Comparison of ENCODE assay signal across 7 mouse cellular contexts in the genomic region with DNA sequence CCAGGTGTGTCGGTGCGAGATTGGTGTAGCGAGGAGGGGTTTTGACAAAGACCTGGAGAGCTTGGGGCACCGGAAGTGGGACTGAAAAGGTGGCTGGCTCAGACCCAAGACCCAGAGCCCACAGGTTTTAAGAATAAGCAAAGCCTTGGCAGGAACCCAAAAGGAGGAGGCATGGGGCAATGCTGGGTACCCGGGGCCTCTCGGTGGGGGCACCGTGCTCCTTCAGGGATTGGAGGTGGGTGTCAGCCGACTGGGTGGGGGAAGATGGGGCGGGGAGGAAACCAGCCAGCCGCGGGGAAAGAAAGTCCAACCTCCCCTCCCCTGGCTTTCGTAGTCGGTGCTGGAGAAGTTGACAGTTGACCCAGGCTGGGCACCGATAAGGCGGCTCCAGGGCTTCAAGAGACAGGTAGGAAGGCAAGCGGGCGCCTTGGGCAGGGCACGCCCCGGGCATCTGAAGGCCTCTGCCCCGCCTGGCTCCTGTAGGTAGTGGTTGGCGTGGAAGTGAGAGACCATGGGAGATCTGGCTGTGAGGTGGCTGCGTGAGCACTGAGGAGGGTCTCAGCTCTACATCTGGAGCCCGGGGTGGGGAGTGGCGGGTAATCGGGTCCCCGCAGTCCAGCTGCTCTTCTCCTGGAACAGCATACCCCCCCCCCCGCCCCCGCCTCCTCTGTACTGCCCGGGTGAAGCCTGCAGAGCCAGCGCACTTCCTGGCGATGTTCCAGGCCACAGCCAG. TPM values are rescaled to one million over a fixed set of nuclear protein-coding genes. Genes with fewer than 3 reads are reported as not detected.
DNase-seq lines count a peak whose midpoint lies in the region; ATAC-seq and TF ChIP-seq lines count a peak whose summit lies in the region.

A gene (plus strand): TSS at position 324 of the 733 bp plus-strand sequence.

- no peaks in the 10 kb centered on the region for H3K79me2 ChIP-seq in liver, adult 2 months (ENCODE audit: control insufficient read depth, insufficient read depth, low read length)

- WGBS in thymus, adult 2 months: 2% methylated on average over 31 of the region's 31 CpGs
- WGBS in embryonic facial prominence, embryonic 14.5 days: 8% methylated on average over 17 of the region's 31 CpGs
- 11% methylated on average over 29 of the region's 31 CpGs for WGBS in hindbrain, embryonic 14.5 days
- WGBS in liver, adult 2 months: 16% methylated on average over 29 of the region's 31 CpGs
- WGBS in neural tube, embryonic 12.5 days: 23% methylated on average over 31 of the region's 31 CpGs

- H3K4me1 ChIP-seq in thymus, adult 2 months (replicated peaks; ENCODE audit: control insufficient read depth, insufficient read depth, low read length): peaks cover 11% of the 10 kb centered on the region
- H3K4me1 ChIP-seq in embryonic facial prominence, embryonic 14.5 days (ENCODE audit: control insufficient read depth, insufficient read depth, low read length): peaks cover 32% of the 10 kb centered on the region
- peaks cover 13% of the 10 kb centered on the region for H3K4me1 ChIP-seq in hindbrain, embryonic 14.5 days (replicated peaks; ENCODE audit: control insufficient read depth, insufficient read depth, low read length)
- H3K4me1 ChIP-seq in liver, adult 2 months (ENCODE audit: control insufficient read depth, insufficient read depth, low read length): peaks cover 25% of the 10 kb centered on the region
- peaks cover 13% of the 10 kb centered on the region for H3K4me1 ChIP-seq in neural tube, embryonic 12.5 days

- H3K4me3 ChIP-seq in thymus, adult 2 months (ENCODE audit: control insufficient read depth, insufficient read depth, low read length): peak within 1 kb of the TSS; percentile 14; the same call in 1 of the 2 replicates
- H3K4me3 ChIP-seq in embryonic facial prominence, embryonic 14.5 days (ENCODE audit: low read depth, low read length): peak within 1 kb of the TSS; percentile 38
- H3K4me3 ChIP-seq in hindbrain, embryonic 14.5 days (replicated peaks; ENCODE audit: low read length): peak within 1 kb of the TSS; percentile 15; the same call in 1 of the 2 replicates
- peak within 1 kb of the TSS; percentile 45; the same call in 1 of the 2 replicates for H3K4me3 ChIP-seq in liver, adult 2 months (ENCODE audit: insufficient read depth, low read depth, low read length)
- peak within 1 kb of the TSS; percentile 28 for H3K4me3 ChIP-seq in neural tube, embryonic 12.5 days

- peak within 1 kb of the TSS; percentile 58 for H3K9ac ChIP-seq in embryonic facial prominence, embryonic 14.5 days (ENCODE audit: low read depth, low read length)
- H3K9ac ChIP-seq in hindbrain, embryonic 14.5 days: peak within 1 kb of the TSS; percentile 40; the same call in 1 of the 2 replicates
- peak within 1 kb of the TSS; percentile 44 for H3K9ac ChIP-seq in liver, adult 2 months (ENCODE audit: low read depth, low read length)
- H3K9ac ChIP-seq in neural tube, embryonic 12.5 days: peak within 1 kb of the TSS; percentile 29

- H3K9me3 ChIP-seq in embryonic facial prominence, embryonic 14.5 days (ENCODE audit: control insufficient read depth, low read length): no peaks in the 10 kb centered on the region
- H3K9me3 ChIP-seq in hindbrain, embryonic 14.5 days (ENCODE audit: control insufficient read depth, low read length): no peaks in the 10 kb centered on the region
- H3K9me3 ChIP-seq in neural tube, embryonic 12.5 days: no peaks in the 10 kb centered on the region

- TF ChIP-seq CTCF in thymus, adult 2 months (IDR thresholded peaks at IDR 0.05; ENCODE audit: borderline replicate concordance, control insufficient read depth, extremely low read depth, insufficient read depth, low read length, poor library complexity): 0 out of 2 replicates have a peak, but pooled peaks have one; percentile 22
- no peak for TF ChIP-seq CTCF in liver, adult 2 months (IDR thresholded peaks at IDR 0.05; ENCODE audit: low read depth, low read length)

- peak; percentile 17 for DNase-seq in thymus, adult 2 months
- no peak for DNase-seq in thymus, postnatal 10 days (ENCODE audit: low spot score in 2 of 2)
- peak; percentile 88 for DNase-seq in embryonic facial prominence, embryonic 14.5 days (ENCODE audit: low spot score)
- no peak for DNase-seq in hindbrain, embryonic 14.5 days (ENCODE audit: low spot score)
- no peak for DNase-seq in liver, adult 2 months (ENCODE audit: extremely low read depth, low read depth, low spot score)
- DNase-seq in right cerebral cortex, adult 2 months (ENCODE audit: low spot score in 2 of 2): no peak

- no peak within 1 kb of the TSS for H3K27ac ChIP-seq in thymus, adult 2 months (ENCODE audit: control insufficient read depth, insufficient read depth, low read length)
- peak within 1 kb of the TSS; percentile 16; the same call in 1 of the 2 replicates for H3K27ac ChIP-seq in embryonic facial prominence, embryonic 14.5 days (replicated peaks; ENCODE audit: low read depth, low read length)
- no peak within 1 kb of the TSS for H3K27ac ChIP-seq in hindbrain, embryonic 14.5 days
- no peak within 1 kb of the TSS for H3K27ac ChIP-seq in liver, adult 2 months (replicated peaks; ENCODE audit: insufficient read depth, low read depth, low read length)
- no peak within 1 kb of the TSS for H3K27ac ChIP-seq in neural tube, embryonic 12.5 days

- TF ChIP-seq POLR2A in thymus, adult 2 months (IDR thresholded peaks at IDR 0.05; ENCODE audit: control insufficient read depth, extremely low read depth, insufficient read depth, low read length, poor library complexity): no peak
- no peak for TF ChIP-seq POLR2A in liver, adult 2 months (IDR thresholded peaks at IDR 0.05; ENCODE audit: extremely low read depth, insufficient read depth, low read length)

- H3K27me3 ChIP-seq in thymus, adult 2 months (ENCODE audit: control insufficient read depth, insufficient read depth, low read length): peaks cover 3% of the 10 kb centered on the region
- H3K27me3 ChIP-seq in embryonic facial prominence, embryonic 14.5 days (replicated peaks; ENCODE audit: control insufficient read depth, insufficient read depth, low read length): no peaks in the 10 kb centered on the region
- H3K27me3 ChIP-seq in hindbrain, embryonic 14.5 days (ENCODE audit: control insufficient read depth, insufficient read depth, low read length): peaks cover 8% of the 10 kb centered on the region; the same call in 1 of the 2 replicates
- no peaks in the 10 kb centered on the region for H3K27me3 ChIP-seq in liver, adult 2 months (ENCODE audit: control insufficient read depth, insufficient read depth, low read length)
- H3K27me3 ChIP-seq in neural tube, embryonic 12.5 days (replicated peaks): peaks cover 5% of the 10 kb centered on the region

- no peaks in the 10 kb centered on the region for H3K36me3 ChIP-seq in thymus, adult 2 months (ENCODE audit: control insufficient read depth, insufficient read depth, low read length)
- no peaks in the 10 kb centered on the region for H3K36me3 ChIP-seq in embryonic facial prominence, embryonic 14.5 days (ENCODE audit: control insufficient read depth, insufficient read depth, low read length)
- H3K36me3 ChIP-seq in hindbrain, embryonic 14.5 days (replicated peaks; ENCODE audit: control insufficient read depth, insufficient read depth): no peaks in the 10 kb centered on the region
- no peaks in the 10 kb centered on the region for H3K36me3 ChIP-seq in liver, adult 2 months (ENCODE audit: control insufficient read depth, insufficient read depth, low read length)
- no peaks in the 10 kb centered on the region for H3K36me3 ChIP-seq in neural tube, embryonic 12.5 days

- peak; percentile 23; the same call in 1 of the 2 replicates for ATAC-seq in embryonic facial prominence, embryonic 14.5 days (ENCODE audit: low read depth)
- ATAC-seq in hindbrain, embryonic 14.5 days (ENCODE audit: low FRiP score): peak; percentile 41; the same call in 1 of the 2 replicates
- ATAC-seq in neural tube, embryonic 12.5 days (ENCODE audit: low FRiP score, low read depth): peak; percentile 34; the same call in 1 of the 2 replicates

- H3K4me2 ChIP-seq in embryonic facial prominence, embryonic 14.5 days (ENCODE audit: low read depth, low read length): peak within 1 kb of the TSS; percentile 72
- H3K4me2 ChIP-seq in hindbrain, embryonic 14.5 days (replicated peaks): peak within 1 kb of the TSS; percentile 59
- peak within 1 kb of the TSS; percentile 60 for H3K4me2 ChIP-seq in neural tube, embryonic 12.5 days (replicated peaks)

RNA-seq across cellular contexts. Expression of the gene that starts here (rescaled TPM):
- 1.7 and 1.9 TPM in 2 replicates for polyA plus RNA-seq in thymus, adult 2 months (2012; rRNA removed)
- polyA plus RNA-seq in embryonic facial prominence, embryonic 14.5 days (2014; fragmentation: Nextera tagmentation; extraction: Ambion mirVana): 1.8 and 2.6 TPM in 2 replicates
- polyA plus RNA-seq in hindbrain, embryonic 14.5 days (2014; fragmentation: Nextera tagmentation; extraction: Ambion mirVana): 0.26 and 0.44 TPM in 2 replicates
- 1.3 and 1.9 TPM in 2 replicates for total RNA-seq in liver, adult 2 months (2014; rRNA removed)
- 2.5 and 3.1 TPM in 2 replicates for polyA plus RNA-seq in liver, adult 2 months (2012; rRNA removed)
- 0.09 and 0.17 TPM in 2 replicates for polyA plus RNA-seq in neural tube, embryonic 12.5 days (2016; fragmentation: Nextera tagmentation; extraction: Ambion mirVana)

Comparison
In these comparisons a context has a peak if more than half of its experiments do, and no peak if none do; other contexts are left out.
1. DNase-seq: peak in thymus, adult 2 months (single experiment) and embryonic facial prominence, embryonic 14.5 days (single experiment); none in thymus, postnatal 10 days (0 of 2), hindbrain, embryonic 14.5 days (single experiment), liver, adult 2 months (single experiment) and right cerebral cortex, adult 2 months (0 of 2).
2. Peak in ATAC-seq, H3K4me3 ChIP-seq, H3K9ac ChIP-seq and H3K4me2 ChIP-seq in hindbrain, embryonic 14.5 days; RNA of the gene not detected or under 1 TPM.
3. Peak in ATAC-seq, H3K4me3 ChIP-seq, H3K9ac ChIP-seq and H3K4me2 ChIP-seq in neural tube, embryonic 12.5 days; RNA of the gene not detected or under 1 TPM.
4. Peak in every context shown above with its lines, with median percentiles within 50 percentile points of each other: H3K4me3 ChIP-seq, ATAC-seq, H3K4me2 ChIP-seq and H3K9ac ChIP-seq.